Mouse (Mus musculus) intestine, embryonic 15.5 days (tissue): ENCODE measurements around the gene Six2. TPM values are rescaled to one million over a fixed set of nuclear protein-coding genes. Genes with fewer than 3 reads are reported as not detected.

Source experiments
- ATAC-seq: fragments of 200-750 bp; cut with Nextera tagmentation; 2 replicates; pipeline ENCODE4 v1.8.0; 2017; ENCODE audit warnings: moderate TSS enrichment, moderate library complexity
- H3K27ac ChIP-seq: fragments of 300-500 bp; sonication (generic); 2 replicates; pipeline ENCODE4 v1.5.1; 2015; ENCODE audit warnings: mild to moderate bottlenecking, inconsistent platforms
- H3K27me3 ChIP-seq: fragments of 300-500 bp; sonication (generic); replicated peaks from 2 replicates; pipeline ENCODE4 v1.6.1; 2015; ENCODE audit warnings: inconsistent platforms
- H3K36me3 ChIP-seq: fragments of 300-500 bp; sonication (generic); 2 replicates; pipeline ENCODE4 v1.6.1; 2015; ENCODE audit warnings: inconsistent platforms
- H3K4me1 ChIP-seq: fragments of 300-500 bp; sonication (generic); replicated peaks from 2 replicates; pipeline ENCODE4 v1.6.1; 2015; ENCODE audit warnings: inconsistent platforms
- H3K4me2 ChIP-seq: fragments of 300-500 bp; sonication (generic); replicated peaks from 2 replicates; pipeline ENCODE4 v1.6.1; 2015; ENCODE audit warnings: mild to moderate bottlenecking, inconsistent platforms
- H3K4me3 ChIP-seq: fragments of 300-500 bp; sonication (generic); replicated peaks from 2 replicates; pipeline ENCODE4 v1.5.1; 2015; ENCODE audit warnings: inconsistent platforms
- H3K9ac ChIP-seq: fragments of 300-500 bp; sonication (generic); 2 replicates; pipeline ENCODE4 v1.6.1; 2015; ENCODE audit warnings: inconsistent platforms
- H3K9me3 ChIP-seq: fragments of 300-500 bp; sonication (generic); 2 replicates; pipeline ENCODE4 v1.6.1; 2016; ENCODE audit warnings: inconsistent platforms
- WGBS: fragments of 180-500 bp; shearing (Covaris S2); methylation state at CpG from one replicate; pipeline ENCODE4 v1.1.7; 2015; 5-methylcytosine and 5-hydroxymethylcytosine counted together
- polyA plus RNA-seq: library from polyadenylated mRNA; unstranded; fragments of >200 nt; fragmentation: Nextera tagmentation; extraction: Ambion mirVana; gene quantifications from 2 replicates; pipeline ENCODE4 v1.2.1, GENCODE M21; 2015

The Six2 gene
- polyA plus RNA-seq, 1 experiment from 2014 or later: 0.43 TPM

GRCm38 (mm10) chr17:85704369-85705260, 16.5 kb upstream of the Six2 start:
- WGBS: 73% methylated on average over 12 of the region's 12 CpGs
- H3K4me3 ChIP-seq: no peak overlapping the region
- no peak overlapping the region for H3K9ac ChIP-seq
- H3K4me1 ChIP-seq: no peaks in the 10 kb centered on the region
- ATAC-seq: no peak
- no peaks in the 10 kb centered on the region for H3K9me3 ChIP-seq
- H3K36me3 ChIP-seq: no peaks in the 10 kb centered on the region
- no peak overlapping the region for H3K4me2 ChIP-seq
- no peak overlapping the region for H3K27ac ChIP-seq
- 0 out of 2 replicates have a peak, but pooled peaks cover 2% of the 10 kb centered on the region for H3K27me3 ChIP-seq

- ATAC-seq: no peak
- Histone ChIP-seq H3K36me3 (no peaks in the 10 kb centered on the region), H3K27ac (no peak overlapping the region), H3K4me3 (no peak overlapping the region), H3K9me3 (no peaks in the 10 kb centered on the region), H3K4me1 (no peaks in the 10 kb centered on the region), H3K27me3 (peaks cover 12% of the 10 kb centered on the region), H3K9ac (no peak overlapping the region), H3K4me2 (no peak overlapping the region)
- WGBS: 60% methylated on average over 4 of the region's 4 CpGs
Observed at GRCm38 (mm10) chr17:85700028-85700427, 12.0 kb upstream of the Six2 start.

GRCm38 (mm10) chr17:85698643-85699042, 10.6 kb upstream of the Six2 start:
- Histone ChIP-seq H3K4me1 (no peaks in the 10 kb centered on the region), H3K9me3 (no peaks in the 10 kb centered on the region), H3K27ac (no peak overlapping the region), H3K27me3 (peaks cover 24% of the 10 kb centered on the region), H3K4me2 (no peak overlapping the region), H3K4me3 (no peak overlapping the region), H3K36me3 (no peaks in the 10 kb centered on the region), H3K9ac (no peak overlapping the region)
- no peak for ATAC-seq
- WGBS: 64% methylated on average over 6 of the region's 6 CpGs

GRCm38 (mm10) chr17:85697976-85698375, 9.9 kb upstream of the Six2 start:
- no peak for ATAC-seq
- Histone ChIP-seq H3K4me1 (no peaks in the 10 kb centered on the region), H3K9me3 (no peaks in the 10 kb centered on the region), H3K27me3 (peaks cover 30% of the 10 kb centered on the region), H3K36me3 (no peaks in the 10 kb centered on the region), H3K4me2 (no peak overlapping the region), H3K4me3 (no peak overlapping the region), H3K27ac (no peak overlapping the region), H3K9ac (no peak overlapping the region)
- 76% methylated on average over 1 of the region's 1 CpGs for WGBS

GRCm38 (mm10) chr17:85694499-85694898, 6.4 kb upstream of the Six2 start:
- H3K36me3 ChIP-seq: no peaks in the 10 kb centered on the region
- peaks cover 65% of the 10 kb centered on the region for H3K27me3 ChIP-seq
- H3K4me2 ChIP-seq: no peak overlapping the region
- H3K9me3 ChIP-seq: no peaks in the 10 kb centered on the region
- no peak for ATAC-seq
- H3K4me1 ChIP-seq: no peaks in the 10 kb centered on the region
- H3K9ac ChIP-seq: no peak overlapping the region
- WGBS: 82% methylated on average over 6 of the region's 6 CpGs
- H3K4me3 ChIP-seq: no peak overlapping the region
- H3K27ac ChIP-seq: no peak overlapping the region

GRCm38 (mm10) chr17:85693101-85693500, 5.0 kb upstream of the Six2 start:
- Histone ChIP-seq H3K27me3 (peaks cover 79% of the 10 kb centered on the region), H3K4me3 (no peak overlapping the region), H3K36me3 (no peaks in the 10 kb centered on the region), H3K4me1 (peaks cover 12% of the 10 kb centered on the region), H3K27ac (no peak overlapping the region), H3K9me3 (no peaks in the 10 kb centered on the region), H3K9ac (no peak overlapping the region), H3K4me2 (no peak overlapping the region)
- WGBS: 12% methylated on average over 9 of the region's 9 CpGs
- ATAC-seq: no peak

- H3K27me3 ChIP-seq: peaks cover 84% of the 10 kb centered on the region
- WGBS: 5% methylated on average over 23 of the region's 23 CpGs
- no peak overlapping the region for H3K27ac ChIP-seq
- no peak for ATAC-seq
- H3K4me3 ChIP-seq: no peak overlapping the region
- H3K36me3 ChIP-seq: no peaks in the 10 kb centered on the region
- no peak overlapping the region for H3K4me2 ChIP-seq
- no peak overlapping the region for H3K9ac ChIP-seq
- peaks cover 17% of the 10 kb centered on the region for H3K4me1 ChIP-seq
- H3K9me3 ChIP-seq: no peaks in the 10 kb centered on the region
Observed at GRCm38 (mm10) chr17:85692594-85692993, 4.5 kb upstream of the Six2 start.

- no peak for ATAC-seq
- Histone ChIP-seq H3K36me3 (no peaks in the 10 kb centered on the region), H3K27ac (no peak overlapping the region), H3K4me1 (peaks cover 23% of the 10 kb centered on the region), H3K4me3 (no peak overlapping the region), H3K9me3 (no peaks in the 10 kb centered on the region), H3K4me2 (no peak overlapping the region), H3K27me3 (peaks cover 91% of the 10 kb centered on the region), H3K9ac (no peak overlapping the region)
- 3% methylated on average over 43 of the region's 43 CpGs for WGBS
Observed at GRCm38 (mm10) chr17:85691701-85692536, 3.8 kb upstream of the Six2 start.

- 8% methylated on average over 4 of the region's 4 CpGs for WGBS
- no peak overlapping the region for H3K9ac ChIP-seq
- no peak overlapping the region for H3K4me2 ChIP-seq
- H3K4me1 ChIP-seq: peaks cover 23% of the 10 kb centered on the region
- H3K27ac ChIP-seq: no peak overlapping the region
- H3K36me3 ChIP-seq: no peaks in the 10 kb centered on the region
- ATAC-seq: no peak
- peaks cover 92% of the 10 kb centered on the region for H3K27me3 ChIP-seq
- H3K9me3 ChIP-seq: no peaks in the 10 kb centered on the region
- H3K4me3 ChIP-seq: no peak overlapping the region
Observed at GRCm38 (mm10) chr17:85690969-85691335, 2.9 kb upstream of the Six2 start.

- Histone ChIP-seq H3K27ac (no peak overlapping the region), H3K9me3 (no peaks in the 10 kb centered on the region), H3K9ac (no peak overlapping the region), H3K4me2 (no peak overlapping the region), H3K27me3 (peaks cover 96% of the 10 kb centered on the region), H3K4me3 (no peak overlapping the region), H3K4me1 (peaks cover 23% of the 10 kb centered on the region), H3K36me3 (no peaks in the 10 kb centered on the region)
- ATAC-seq: no peak
- WGBS: 8% methylated on average over 6 of the region's 6 CpGs
Observed at GRCm38 (mm10) chr17:85690323-85690968, 2.4 kb upstream of the Six2 start.

- Histone ChIP-seq H3K27ac (no peak overlapping the region), H3K4me2 (no peak overlapping the region), H3K27me3 (peaks cover 100% of the 10 kb centered on the region), H3K4me3 (no peak overlapping the region), H3K9me3 (no peaks in the 10 kb centered on the region), H3K9ac (no peak overlapping the region), H3K36me3 (no peaks in the 10 kb centered on the region), H3K4me1 (peaks cover 23% of the 10 kb centered on the region)
- ATAC-seq: no peak
- 9% methylated on average over 5 of the region's 5 CpGs for WGBS
Observed at GRCm38 (mm10) chr17:85689807-85690319, 1.8 kb upstream of the Six2 start.
